Mouse (Mus musculus) erythroblast, embryonic 14.5 days (primary cell): ENCODE measurements around the gene 2200002D01Rik. TPM values are rescaled to one million over a fixed set of nuclear protein-coding genes. Genes with fewer than 3 reads are reported as not detected.

ENCODE experiments used
- H3K27me3 ChIP-seq: 2 replicates; pipeline ENCODE4 v1.6.1; 2012; ENCODE audit warnings: inconsistent platforms; ENCODE audit not compliant: control insufficient read depth
- H3K36me3 ChIP-seq: 2 replicates; pipeline ENCODE4 v1.6.1; 2012; ENCODE audit warnings: mild to moderate bottlenecking, inconsistent platforms; ENCODE audit not compliant: control insufficient read depth
- H3K4me1 ChIP-seq: 2 replicates; pipeline ENCODE4 v1.6.1; 2012; ENCODE audit warnings: inconsistent platforms; ENCODE audit not compliant: control insufficient read depth
- H3K4me3 ChIP-seq: replicated peaks from 2 replicates; pipeline ENCODE3; 2012; ENCODE audit warnings: moderate library complexity, mild to moderate bottlenecking, inconsistent platforms
- H3K9me3 ChIP-seq: 2 replicates; pipeline ENCODE4 v1.6.1; 2012; ENCODE audit warnings: low read length, inconsistent platforms, mixed read lengths; ENCODE audit not compliant: control insufficient read depth
- GATA1 ChIP-seq: IDR thresholded peaks from 2 replicates; pipeline ENCODE4 v1.6.1; 2012; ENCODE audit warnings: low read length, inconsistent platforms, mixed read lengths
- TAL1 ChIP-seq: IDR thresholded peaks from 3 replicates; pipeline ENCODE4 v1.6.1; 2012; ENCODE audit warnings: low read length, inconsistent platforms, mixed read lengths
- polyA plus RNA-seq: library from polyadenylated mRNA; stranded (reverse); fragments of >175 nt; gene quantifications from 2 replicates; pipeline ENCODE4 v1.2.3, GENCODE M21; 2012

2200002D01Rik gene
- polyA plus RNA-seq, 1 experiment = not detected

DNA sequence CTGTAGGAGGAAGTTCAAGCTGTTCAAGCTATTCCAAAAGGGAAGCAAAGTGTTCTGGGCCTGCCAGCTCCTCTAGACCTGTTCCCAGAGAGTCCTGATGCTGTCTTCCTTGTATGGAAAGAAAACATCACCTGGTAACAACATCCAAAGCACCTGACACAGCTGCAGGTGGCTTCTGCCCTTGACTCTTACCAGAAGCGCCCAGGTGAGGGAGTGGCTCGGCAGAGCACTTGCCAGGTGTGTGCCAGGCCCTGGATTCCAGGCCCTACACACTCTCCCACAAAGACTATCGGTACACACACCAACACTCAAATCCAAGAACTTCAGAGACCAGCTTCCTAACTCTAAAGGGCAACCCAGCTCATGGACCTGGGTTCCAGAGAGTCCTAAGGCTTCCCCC lies 15.6 kb upstream of the 2200002D01Rik start:
- Histone ChIP-seq H3K36me3 (no peaks in the 10 kb centered on the region; the same call in 1 of the 2 replicates), H3K4me1 (no peaks in the 10 kb centered on the region)

DNA sequence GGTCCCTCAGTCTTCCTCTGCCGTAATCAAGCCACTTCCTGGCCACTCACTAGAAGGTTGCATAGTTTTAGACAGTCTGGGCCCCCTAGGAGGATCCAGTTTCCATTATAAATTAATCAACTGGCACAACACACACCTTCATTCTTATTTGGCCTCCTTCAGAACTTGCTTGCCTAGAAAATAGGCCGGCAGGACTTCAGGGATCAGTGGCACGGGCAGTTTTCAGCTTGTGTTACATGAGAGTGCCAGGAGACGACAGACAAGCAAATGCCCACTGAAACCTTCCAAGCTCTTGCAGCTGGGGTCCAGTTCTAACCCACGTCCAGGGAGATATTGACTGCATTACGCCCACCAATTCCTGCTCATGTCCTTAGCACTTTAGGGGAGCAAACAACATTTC lies 13.9 kb upstream of the 2200002D01Rik start:
- H3K4me3 ChIP-seq = no peak overlapping the region
- peaks cover under 1% of the 10 kb centered on the region; the same call in 1 of the 2 replicates for H3K36me3 ChIP-seq
- no peaks in the 10 kb centered on the region for H3K9me3 ChIP-seq

More for the DNA sequence above, 15.6 kb upstream of the 2200002D01Rik start:
- Histone ChIP-seq H3K4me3 (no peak overlapping the region), H3K27me3 (no peaks in the 10 kb centered on the region), H3K9me3 (no peaks in the 10 kb centered on the region)
- TF ChIP-seq TAL1 (no peak), GATA1 (no peak)

DNA sequence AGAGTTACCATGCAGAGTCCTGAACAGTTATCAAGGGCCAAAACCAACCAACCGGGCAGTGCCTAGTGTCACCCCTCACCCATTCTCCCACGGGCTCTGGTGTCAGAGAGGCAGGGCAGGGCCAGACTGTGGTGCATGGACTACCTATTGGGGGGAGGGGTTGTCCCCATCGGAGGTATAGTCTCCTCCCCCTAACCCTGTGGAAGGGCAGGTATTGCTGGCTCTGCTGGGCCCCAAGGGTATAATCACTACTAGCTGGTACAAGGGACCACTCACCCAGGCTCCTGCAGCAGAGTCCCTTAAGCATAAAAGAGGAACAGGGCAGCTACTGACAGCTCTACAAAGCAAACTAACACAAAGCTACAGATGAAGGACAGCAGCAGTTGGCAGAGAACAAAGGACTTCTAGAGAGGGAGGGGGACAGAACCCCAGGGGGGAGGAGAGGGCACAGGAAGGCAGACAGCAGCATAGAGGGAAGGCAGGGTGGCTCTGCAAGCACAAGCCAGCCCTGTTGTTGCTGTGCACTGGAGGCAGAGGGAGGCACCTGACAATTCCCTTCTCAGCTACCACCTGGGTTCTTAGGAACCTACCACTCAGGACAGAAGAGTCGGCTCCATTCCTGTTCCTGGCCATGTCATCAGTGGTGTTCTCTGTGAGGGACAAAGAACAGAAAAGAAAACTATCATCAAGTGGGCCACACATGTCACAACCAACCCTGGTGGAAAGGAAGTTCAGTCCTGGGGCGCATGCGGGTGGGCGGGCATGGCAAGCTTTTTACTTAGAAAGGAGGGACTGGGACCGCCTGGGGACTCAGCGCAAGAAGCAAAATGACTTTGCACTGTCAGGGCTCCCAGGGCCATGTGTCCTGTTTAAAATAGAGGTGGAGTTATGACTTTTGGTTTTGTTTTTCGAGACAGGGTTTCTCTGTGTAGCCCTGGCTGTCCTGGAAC lies 11.8 kb upstream of the 2200002D01Rik start:
- H3K4me3 ChIP-seq = no peak overlapping the region
- TF ChIP-seq TAL1 (no peak), GATA1 (no peak)
- no peaks in the 10 kb centered on the region for H3K4me1 ChIP-seq
- H3K9me3 ChIP-seq = no peaks in the 10 kb centered on the region
- peaks cover 3% of the 10 kb centered on the region; the same call in 1 of the 2 replicates for H3K36me3 ChIP-seq
- no peaks in the 10 kb centered on the region for H3K27me3 ChIP-seq

More for the DNA sequence above, 13.9 kb upstream of the 2200002D01Rik start:
- Histone ChIP-seq H3K4me1 (no peaks in the 10 kb centered on the region), H3K27me3 (no peaks in the 10 kb centered on the region)
- TF ChIP-seq GATA1 = no peak
- TF ChIP-seq TAL1 = no peak

DNA sequence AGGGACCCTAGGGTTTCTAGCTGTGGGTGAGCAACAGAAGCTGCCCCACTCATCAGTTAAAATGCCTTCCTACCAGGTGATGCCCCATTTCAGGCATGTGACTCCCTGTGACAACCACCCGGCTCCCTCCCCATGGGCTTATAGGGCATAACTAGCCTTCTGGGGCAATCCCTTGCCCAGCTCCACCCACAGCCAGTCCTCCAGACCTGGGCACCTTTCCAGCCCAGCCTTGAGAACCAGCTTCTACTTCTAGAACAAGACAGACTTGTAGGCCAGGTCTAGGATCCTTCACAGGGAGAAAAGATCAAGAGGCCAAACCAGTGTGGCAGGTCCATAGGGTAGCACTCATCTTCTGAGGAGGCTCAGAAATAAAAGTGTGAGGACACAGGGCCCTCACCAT lies 9.1 kb upstream of the 2200002D01Rik start:
- Histone ChIP-seq H3K4me3 (no peak overlapping the region), H3K27me3 (no peaks in the 10 kb centered on the region), H3K9me3 (no peaks in the 10 kb centered on the region), H3K4me1 (peaks cover 4% of the 10 kb centered on the region; the same call in 1 of the 2 replicates), H3K36me3 (peaks cover 3% of the 10 kb centered on the region; the same call in 1 of the 2 replicates)
- no peak for TF ChIP-seq GATA1
- TF ChIP-seq TAL1 = no peak

DNA sequence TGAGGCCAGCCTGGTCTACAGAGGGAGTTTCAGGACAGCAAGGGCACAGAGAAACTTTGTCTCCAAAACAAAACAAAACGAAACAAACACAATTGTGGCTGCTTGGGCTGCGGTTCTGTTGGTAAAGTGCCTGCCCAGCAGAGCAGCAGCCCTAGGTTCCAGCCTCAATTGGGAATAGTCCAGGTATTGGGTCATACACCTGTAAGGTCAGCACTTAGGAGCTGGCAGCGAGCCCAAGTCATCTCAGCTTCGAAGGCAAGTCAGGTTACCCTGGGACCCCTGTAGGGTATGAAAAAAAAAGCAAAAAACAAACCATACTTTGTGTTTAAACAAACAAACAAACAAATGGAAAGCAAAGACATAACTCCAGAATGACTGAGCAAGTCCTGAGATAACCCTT lies 7.6 kb upstream of the 2200002D01Rik start:
- Histone ChIP-seq H3K36me3 (peaks cover 3% of the 10 kb centered on the region; the same call in 1 of the 2 replicates), H3K9me3 (no peaks in the 10 kb centered on the region), H3K4me1 (peaks cover 4% of the 10 kb centered on the region; the same call in 1 of the 2 replicates), H3K4me3 (no peak overlapping the region), H3K27me3 (no peaks in the 10 kb centered on the region)
- TF ChIP-seq TAL1 (no peak), GATA1 (no peak)

DNA sequence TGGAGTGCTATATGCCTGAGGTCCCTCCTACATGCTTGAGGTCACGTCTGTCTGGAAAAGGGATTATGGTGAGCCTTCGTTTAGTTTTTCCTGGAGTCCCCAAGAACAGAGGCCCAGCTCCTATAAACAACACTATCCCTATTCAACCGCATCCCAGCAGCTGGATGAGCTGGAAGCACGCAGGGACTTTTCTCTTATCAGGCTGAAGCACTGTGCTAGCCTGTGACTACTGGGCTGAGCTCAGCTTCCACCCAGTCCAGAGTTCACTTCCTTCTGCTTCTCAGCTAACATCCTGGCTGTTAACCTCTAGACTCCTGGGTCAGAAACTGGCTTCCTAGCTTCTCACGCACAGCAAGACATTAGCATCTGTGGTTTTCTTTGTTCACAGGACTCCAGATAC lies 5.6 kb upstream of the 2200002D01Rik start:
- H3K36me3 ChIP-seq = peaks cover 3% of the 10 kb centered on the region; the same call in 1 of the 2 replicates
- H3K4me1 ChIP-seq = peaks cover 4% of the 10 kb centered on the region; the same call in 1 of the 2 replicates
- TF ChIP-seq TAL1 (no peak), GATA1 (no peak)

DNA sequence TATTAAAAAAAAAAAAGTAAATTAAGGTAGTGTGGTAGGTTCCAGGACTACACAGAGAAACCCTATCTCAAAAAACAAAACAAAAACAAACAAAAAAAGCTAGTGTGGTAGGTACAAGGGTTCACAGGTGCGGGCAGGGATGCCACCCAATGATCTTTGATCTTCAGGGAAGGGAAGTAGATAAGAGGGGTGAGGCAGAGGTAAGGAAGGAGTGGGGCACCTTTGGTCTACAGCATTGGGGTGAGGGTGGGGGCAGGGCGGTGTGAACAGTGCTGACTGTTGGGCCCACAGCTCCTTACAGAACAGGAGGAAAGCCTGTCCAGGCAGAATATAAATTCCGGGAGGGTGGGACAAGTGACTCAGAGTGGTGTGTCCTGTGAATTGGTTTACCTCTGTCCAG lies 2.9 kb upstream of the 2200002D01Rik start:
- Histone ChIP-seq H3K36me3 (peaks cover 5% of the 10 kb centered on the region; the same call in 1 of the 2 replicates), H3K4me1 (peaks cover 19% of the 10 kb centered on the region), H3K9me3 (no peaks in the 10 kb centered on the region), H3K4me3 (no peak overlapping the region), H3K27me3 (0 out of 2 replicates have a peak, but pooled peaks cover 3% of the 10 kb centered on the region)
- TF ChIP-seq GATA1 = no peak
- no peak for TF ChIP-seq TAL1

More for the DNA sequence above, 5.6 kb upstream of the 2200002D01Rik start:
- no peak overlapping the region for H3K4me3 ChIP-seq
- no peaks in the 10 kb centered on the region for H3K9me3 ChIP-seq
- no peaks in the 10 kb centered on the region for H3K27me3 ChIP-seq

DNA sequence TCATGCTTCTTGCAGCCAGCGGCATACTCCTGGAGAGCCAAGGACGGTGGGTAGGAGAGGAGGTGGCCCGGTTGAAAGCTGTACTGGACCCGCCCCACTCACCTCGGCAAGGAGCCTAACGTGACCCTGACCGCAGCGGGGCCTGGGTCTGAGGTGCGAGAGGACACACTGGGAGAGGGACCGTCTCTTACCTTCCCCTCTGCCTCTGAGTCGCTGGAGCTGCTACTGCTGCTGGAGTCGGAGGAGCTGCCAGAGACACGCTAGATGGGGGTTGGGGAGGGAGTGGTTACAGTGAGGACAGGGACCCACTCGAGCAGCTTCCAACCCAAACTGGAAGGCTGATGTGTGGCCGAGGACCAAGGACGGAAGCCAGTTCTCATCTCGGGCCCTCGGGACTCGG lies 560 bp downstream of the 2200002D01Rik start:
- TF ChIP-seq TAL1 = no peak
- TF ChIP-seq GATA1 = no peak
- Histone ChIP-seq H3K4me1 (peaks cover 16% of the 10 kb centered on the region), H3K4me3 (peak overlapping the region; percentile 61), H3K9me3 (no peaks in the 10 kb centered on the region), H3K27me3 (0 out of 2 replicates have a peak, but pooled peaks cover 3% of the 10 kb centered on the region), H3K36me3 (peaks cover 23% of the 10 kb centered on the region)

DNA sequence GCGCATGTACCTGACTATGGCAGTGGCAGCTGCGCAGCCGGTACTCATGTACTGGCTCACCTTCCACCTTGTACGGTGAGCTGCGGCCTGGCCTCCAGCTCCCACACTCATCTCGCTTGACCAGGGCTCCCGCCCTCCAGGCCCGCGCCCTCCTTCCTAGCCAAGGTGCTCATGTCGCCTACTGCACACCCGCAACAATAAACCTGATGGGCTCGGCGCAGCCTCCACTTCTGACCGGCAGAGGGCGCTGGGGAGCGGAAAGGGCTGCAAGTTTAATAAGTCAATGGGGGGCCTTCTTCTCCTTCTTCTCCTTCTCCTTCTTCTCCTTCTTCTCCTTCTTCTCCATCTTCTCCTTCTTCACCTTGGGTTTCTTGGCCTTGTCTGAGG lies 959 bp downstream of the 2200002D01Rik start:
- TF ChIP-seq TAL1 = no peak
- Histone ChIP-seq H3K9me3 (no peaks in the 10 kb centered on the region), H3K4me3 (peak overlapping the region; percentile 61), H3K27me3 (0 out of 2 replicates have a peak, but pooled peaks cover 3% of the 10 kb centered on the region), H3K36me3 (peaks cover 23% of the 10 kb centered on the region), H3K4me1 (peaks cover 16% of the 10 kb centered on the region)
